28 mouse cellular contexts compared by ENCODE assay signal in the genomic region with DNA sequence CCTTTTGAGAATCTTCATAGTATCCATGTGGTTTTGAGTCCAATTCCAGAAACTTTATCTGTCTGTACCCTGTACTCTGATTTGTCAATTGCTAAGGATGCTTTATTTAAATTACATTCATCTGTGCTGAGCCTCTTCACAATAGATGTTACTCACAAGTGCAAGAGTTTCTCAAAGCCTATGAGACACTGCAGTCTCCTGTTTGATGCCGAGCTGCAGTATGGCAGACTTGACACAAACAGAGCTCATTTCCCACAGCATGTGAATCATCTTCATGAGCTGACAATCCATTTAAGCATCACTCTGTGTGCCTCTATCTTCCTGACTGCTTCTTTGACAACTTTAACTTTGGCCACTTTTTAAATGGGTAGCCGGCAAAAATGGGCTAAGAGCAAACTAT.
"Had no signal": no experiment of that assay in that cellular context is flagged by ENCODE, and none has a peak within 500 bp of the region (broad histone marks: within the 10 kb centered on the region; RNA-seq: fewer than 3 reads in every experiment).

No protein-coding gene starts in this region.

- DNase-seq: cerebellum, adult 8-10 months; cerebellum, adult 9-10 months; cerebellum, adult 9-11 months; cerebellum, postnatal 10 days; cerebellum, postnatal 14 days; cerebellum, postnatal 25 days; cerebellum, postnatal 36 days; embryo, embryonic 11 days; forebrain, postnatal 0 days; gastrocnemius, adult 2 months; gastrocnemius, postnatal 10 days; gastrocnemius, postnatal 14 days; gastrocnemius, postnatal 25 days; gastrocnemius, postnatal 36 days; heart, adult 11 months; heart, adult 18-20 months; heart, adult 2 months had no signal

- ATAC-seq: forebrain, embryonic 13.5 days; forebrain, embryonic 14.5 days; forebrain, embryonic 15.5 days; forebrain, embryonic 16.5 days; forebrain, postnatal 0 days had no signal

- H3K4me3 ChIP-seq: embryonic facial prominence, embryonic 10.5 days; embryonic facial prominence, embryonic 12.5 days; embryonic facial prominence, embryonic 13.5 days; embryonic facial prominence, embryonic 15.5 days; erythroblast, embryonic 14.5 days; forebrain, embryonic 10.5 days; forebrain, embryonic 12.5 days; forebrain, embryonic 13.5 days; forebrain, embryonic 15.5 days; gastrocnemius, adult 2 months; heart, adult 2 months had no signal

- H3K27ac ChIP-seq: embryonic facial prominence, embryonic 10.5 days; embryonic facial prominence, embryonic 12.5 days; embryonic facial prominence, embryonic 13.5 days; embryonic facial prominence, embryonic 15.5 days; forebrain, embryonic 10.5 days; forebrain, embryonic 12.5 days; forebrain, embryonic 13.5 days; forebrain, embryonic 15.5 days; gastrocnemius, adult 2 months; heart, adult 2 months had no signal
